Mouse (Mus musculus): ENCODE measurements at regions not wholly inside any gene's neighbourhood (a gene's known extent, or its start where the extent isn't known, plus 50 kb on each side); places are given as distances from the start of the nearest gene placed in this dataset.

- no peak for DNase-seq (ENCODE audit: inconsistent ontology term)
Observed at GRCm38 (mm10) chr9:47432715-47433114, 97.3 kb upstream of the Cadm1 start.

- DNase-seq (ENCODE audit: inconsistent ontology term): peak; percentile 12
Observed at GRCm38 (mm10) chr9:47433185-47433584, 96.8 kb upstream of the Cadm1 start.

- DNase-seq (ENCODE audit: inconsistent ontology term): no peak
Observed at GRCm38 (mm10) chr9:47434091-47434490, 95.9 kb upstream of the Cadm1 start.

GRCm38 (mm10) chr9:47438976-47439375 is 91.0 kb upstream of the Cadm1 start:
- no peak for DNase-seq (ENCODE audit: inconsistent ontology term)

GRCm38 (mm10) chr9:47439506-47439905 is 90.5 kb upstream of the Cadm1 start:
- peak; percentile 16 for DNase-seq (ENCODE audit: inconsistent ontology term)

GRCm38 (mm10) chr9:47440128-47440527 is 89.8 kb upstream of the Cadm1 start:
- peak; percentile 20 for DNase-seq (ENCODE audit: inconsistent ontology term)

- no peak for DNase-seq (ENCODE audit: inconsistent ontology term)
Observed at GRCm38 (mm10) chr9:47441155-47441554, 88.8 kb upstream of the Cadm1 start.

- peak; percentile 36 for DNase-seq (ENCODE audit: inconsistent ontology term)
Observed at GRCm38 (mm10) chr9:47444168-47444567, 85.8 kb upstream of the Cadm1 start.

GRCm38 (mm10) chr9:47444752-47445151 is 85.2 kb upstream of the Cadm1 start:
- peak; percentile 9 for DNase-seq (ENCODE audit: inconsistent ontology term)

- peak; percentile 73 for DNase-seq (ENCODE audit: inconsistent ontology term)
Observed at GRCm38 (mm10) chr9:47445332-47445731, 84.6 kb upstream of the Cadm1 start.

GRCm38 (mm10) chr9:47452752-47453151 is 77.2 kb upstream of the Cadm1 start:
- no peak for DNase-seq (ENCODE audit: inconsistent ontology term)

- no peak for DNase-seq (ENCODE audit: inconsistent ontology term)
Observed at GRCm38 (mm10) chr9:47458721-47459418, 71.1 kb upstream of the Cadm1 start.

GRCm38 (mm10) chr9:47459461-47460049 is 70.4 kb upstream of the Cadm1 start:
- DNase-seq (ENCODE audit: inconsistent ontology term): no peak

- no peak for DNase-seq (ENCODE audit: inconsistent ontology term)
Observed at GRCm38 (mm10) chr9:47460241-47460640, 69.7 kb upstream of the Cadm1 start.

GRCm38 (mm10) chr9:47461915-47462314 is 68.1 kb upstream of the Cadm1 start:
- no peak for DNase-seq (ENCODE audit: inconsistent ontology term)

- DNase-seq (ENCODE audit: inconsistent ontology term): no peak
Observed at GRCm38 (mm10) chr9:47466767-47467166, 63.2 kb upstream of the Cadm1 start.

- no peak for DNase-seq (ENCODE audit: inconsistent ontology term)
Observed at GRCm38 (mm10) chr9:47467815-47468214, 62.2 kb upstream of the Cadm1 start.

- DNase-seq (ENCODE audit: inconsistent ontology term): peak; percentile 7
Observed at GRCm38 (mm10) chr9:47469576-47469975, 60.4 kb upstream of the Cadm1 start.

- DNase-seq (ENCODE audit: inconsistent ontology term): no peak
Observed at GRCm38 (mm10) chr9:47470741-47471140, 59.2 kb upstream of the Cadm1 start.

GRCm38 (mm10) chr9:47471767-47472420 is 58.1 kb upstream of the Cadm1 start:
- peak; percentile 43 for DNase-seq (ENCODE audit: inconsistent ontology term)

- DNase-seq (ENCODE audit: inconsistent ontology term): no peak
Observed at GRCm38 (mm10) chr9:47473776-47474365, 56.1 kb upstream of the Cadm1 start.

- no peak for DNase-seq (ENCODE audit: inconsistent ontology term)
Observed at GRCm38 (mm10) chr9:47474776-47475175, 55.2 kb upstream of the Cadm1 start.

- no peak for DNase-seq (ENCODE audit: inconsistent ontology term)
Observed at GRCm38 (mm10) chr9:47477889-47478288, 52.1 kb upstream of the Cadm1 start.

Data from Muller cell, postnatal 12 days (primary cell).